Mouse (Mus musculus) monocyte, adult 2 months (primary cell): ENCODE measurements at regions not wholly inside any gene's neighbourhood (a gene's known extent, or its start where the extent isn't known, plus 50 kb on each side); places are given as distances from the start of the nearest gene placed in this dataset.
A peak's percentile ranks its signal among the peaks of the same experiment; 100 is the strongest.
"Not testable (repeated sequence)": the region's sequence is repeated elsewhere in the genome, so short reads cannot be mapped to it uniquely, and the experiment has no call there.

Experiments
- DNase-seq, 2 experiments: peaks; one replicate each; pipeline ENCODE4 v3.0.0; 2022; ENCODE audit warnings: low spot score in 2 of 2, low read depth in 1 of 2

- DNase-seq = no peak
These were observed 61.8 kb upstream of the Prkar2b start for GRCm38 (mm10) chr12:32122915-32123314.

- not testable (repeated sequence) for DNase-seq
These were observed 60.9 kb upstream of the Prkar2b start for GRCm38 (mm10) chr12:32122007-32122406.

DNA sequence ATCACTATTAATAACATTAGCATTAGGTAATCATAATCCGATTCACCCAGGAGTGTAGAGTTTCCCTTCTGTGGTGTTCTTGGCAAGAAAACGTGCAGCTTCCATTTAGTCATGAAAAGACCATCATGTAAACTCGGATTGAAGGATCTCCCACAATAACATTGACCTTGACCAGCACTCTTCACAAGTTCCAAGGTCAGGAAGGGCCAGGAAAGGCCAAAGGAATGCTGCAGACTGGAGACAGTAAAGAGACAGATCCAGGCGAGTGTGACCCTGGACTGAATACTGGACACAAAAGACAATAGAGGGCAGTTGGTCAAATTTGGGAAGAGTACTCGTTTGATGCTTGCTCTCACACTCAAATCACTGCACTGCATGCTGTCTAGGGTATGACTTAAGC, 51.6 kb upstream of the Prkar2b start:
- no peak for DNase-seq

GRCm38 (mm10) chr12:32111508-32112119, 50.5 kb upstream of the Prkar2b start:
- peak in 1 of 2 experiments; percentile 19 for DNase-seq

GRCm38 (mm10) chr12:32110903-32111302, 49.8 kb upstream of the Prkar2b start:
- DNase-seq = no peak
